Mouse (Mus musculus) cerebellum, adult 18-20 months (tissue): ENCODE results near the gene Fbxw11.
A peak's percentile ranks its signal among the peaks of the same experiment; 100 is the strongest.
"Not testable (repeated sequence)": the region's sequence is repeated elsewhere in the genome, so short reads cannot be mapped to it uniquely, and the experiment has no call there.

Experiments
- DNase-seq, 2 experiments: peaks; one replicate each; pipeline ENCODE4 v3.0.0; 2021

Gene Fbxw11

DNA sequence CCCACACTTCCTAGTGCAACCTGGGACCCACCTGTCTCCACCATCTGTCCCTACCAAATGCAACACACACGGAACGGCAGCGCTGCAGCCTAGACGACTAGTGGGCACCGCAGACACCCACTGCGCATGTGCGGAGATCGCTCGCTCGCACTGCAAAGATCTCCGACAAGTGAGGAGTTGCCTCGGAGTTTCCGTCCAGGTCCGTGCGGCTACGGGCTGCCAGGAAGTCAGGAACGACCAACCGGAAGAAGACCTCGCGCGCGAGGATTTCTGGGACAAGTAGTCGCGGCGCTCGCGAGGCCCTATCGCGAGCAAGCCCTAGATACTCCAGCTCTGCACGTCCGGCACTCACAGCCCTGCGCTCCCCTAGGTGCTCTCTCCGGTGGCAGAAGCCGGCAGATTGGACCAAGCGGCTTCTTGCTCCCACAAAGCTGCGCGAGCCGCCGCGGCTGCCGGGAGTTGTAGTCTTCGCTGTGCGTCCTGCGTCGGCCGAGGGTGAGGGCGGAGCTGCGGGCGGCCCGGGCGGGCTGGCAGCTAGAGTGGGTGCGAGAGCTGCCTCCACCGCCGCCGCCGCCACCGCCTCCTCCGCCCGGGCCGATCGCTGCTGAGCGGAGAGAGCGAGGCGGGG is at the start of gene Fbxw11:
Gene Fbxw11 (plus strand): TSS at position 476 of the 628 bp plus-strand sequence.
- DNase-seq: peak; percentile 96 to 97

DNA sequence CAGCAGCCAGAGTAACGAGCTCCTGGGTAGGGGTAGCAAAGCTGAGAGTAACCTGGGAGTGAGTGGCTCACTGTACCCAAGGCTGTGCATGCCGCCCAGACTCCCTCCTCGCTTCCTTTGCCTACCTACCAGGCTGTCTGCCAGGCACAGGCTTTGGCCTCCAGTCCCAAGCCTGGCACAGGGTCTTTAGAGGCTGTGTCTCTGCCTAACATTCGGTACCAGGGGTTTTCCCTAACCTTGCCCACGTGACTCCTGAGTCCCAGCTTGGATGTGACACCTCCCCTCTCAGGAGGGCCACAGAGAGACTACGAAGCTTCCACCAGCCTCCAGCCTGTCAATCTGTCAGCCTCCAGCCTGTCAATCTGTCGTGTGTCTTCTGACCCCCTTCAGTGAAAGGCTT is 49.4 kb upstream of the Fbxw11 start:
- DNase-seq: no peak

DNA sequence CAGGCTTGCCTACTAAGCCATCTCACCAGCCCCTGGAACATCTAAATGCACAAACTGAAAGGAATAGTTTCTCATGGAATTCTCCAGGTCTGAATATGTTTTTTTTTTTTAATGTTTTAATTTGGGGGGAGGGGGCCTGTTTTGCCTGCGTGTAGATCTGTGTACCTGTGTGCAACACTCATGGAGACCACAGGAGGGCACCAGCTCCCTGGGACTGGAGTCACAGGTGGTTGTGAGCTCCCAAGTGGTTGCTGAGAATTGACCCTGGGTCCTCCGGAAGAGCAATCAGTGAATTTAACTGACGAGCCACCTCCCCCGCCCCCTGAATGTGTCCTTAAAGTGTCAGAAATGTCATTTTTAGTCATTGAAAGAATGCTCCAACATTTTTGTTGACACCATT is 48.4 kb upstream of the Fbxw11 start:
- no peak for DNase-seq

DNA sequence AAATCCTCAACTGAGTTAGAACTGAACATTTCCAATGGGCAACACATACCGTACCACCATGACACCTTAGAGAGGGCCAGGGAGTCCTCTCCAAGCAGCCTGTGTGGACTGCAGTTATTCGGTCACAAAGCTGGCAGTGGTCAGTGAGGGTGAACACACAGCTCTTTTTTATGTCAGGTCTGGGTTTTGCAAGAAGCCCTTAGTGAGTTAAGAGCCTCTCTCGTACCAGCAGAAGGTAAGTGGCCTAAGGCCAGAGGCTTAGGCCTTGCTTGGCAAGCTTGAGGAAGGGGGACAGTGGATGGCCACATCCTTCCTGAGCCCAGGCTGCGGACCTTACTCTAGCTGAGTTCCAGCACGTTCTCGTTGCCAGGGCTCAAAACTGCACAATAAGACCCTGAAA is 42.2 kb upstream of the Fbxw11 start:
- no peak for DNase-seq

DNA sequence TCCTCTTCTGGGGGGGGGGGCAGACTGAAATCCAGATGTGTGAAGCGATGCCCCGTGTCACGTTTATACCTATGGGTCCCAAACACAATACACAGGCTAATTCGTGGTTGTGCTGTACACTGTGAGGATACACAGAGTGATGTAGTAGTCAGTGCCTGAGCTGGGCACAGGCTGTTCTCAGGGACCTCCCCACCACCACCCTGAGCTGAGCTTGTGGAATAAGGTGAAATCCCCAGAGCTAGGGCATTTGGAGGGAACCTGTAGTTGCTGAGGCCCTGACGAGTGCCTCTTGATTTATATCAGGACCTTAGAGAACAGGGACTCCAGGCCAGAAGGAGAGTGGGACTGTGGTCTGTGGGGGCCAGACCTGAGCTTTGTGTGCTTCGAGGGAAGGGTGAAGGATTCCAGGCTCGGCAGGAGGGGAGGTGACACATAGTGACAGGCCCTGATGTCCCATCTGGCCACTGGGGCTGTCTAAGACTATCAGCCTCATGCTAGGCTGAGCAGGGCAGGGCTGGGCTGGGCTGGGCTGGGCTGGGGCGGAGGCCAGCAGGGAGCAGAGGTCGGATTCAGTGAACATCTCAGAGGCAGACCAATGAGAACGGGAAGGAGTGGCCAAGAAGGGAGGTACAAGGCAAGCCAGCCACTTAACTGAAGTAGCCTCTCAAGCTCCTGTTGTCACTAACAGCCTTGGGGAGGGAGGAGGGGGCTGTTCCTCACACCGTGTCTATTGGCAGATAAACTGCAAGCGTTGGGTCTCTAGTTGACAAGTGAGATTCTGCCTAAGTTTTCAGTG is 40.8 kb upstream of the Fbxw11 start:
- no peak for DNase-seq

DNA sequence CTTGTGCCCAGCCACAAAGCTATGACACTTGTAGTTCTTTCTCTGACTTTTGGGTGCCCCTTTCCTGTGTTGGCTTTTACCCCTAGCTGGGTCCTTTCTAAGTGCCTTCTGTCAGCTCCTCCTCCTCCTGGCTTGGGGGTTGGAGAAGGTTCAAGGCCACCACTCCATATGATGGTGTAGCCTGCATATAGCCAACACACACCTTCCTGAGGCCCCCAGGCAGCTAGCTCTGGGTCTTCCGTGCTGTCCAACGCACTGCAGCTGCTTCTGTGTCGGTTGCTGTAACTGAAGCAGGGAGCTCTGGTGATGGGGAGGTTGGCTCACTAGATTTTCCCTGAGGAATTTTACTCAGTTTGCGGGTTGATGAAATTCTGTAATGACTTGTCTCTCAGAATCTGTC is 37.9 kb upstream of the Fbxw11 start:
- no peak for DNase-seq

DNA sequence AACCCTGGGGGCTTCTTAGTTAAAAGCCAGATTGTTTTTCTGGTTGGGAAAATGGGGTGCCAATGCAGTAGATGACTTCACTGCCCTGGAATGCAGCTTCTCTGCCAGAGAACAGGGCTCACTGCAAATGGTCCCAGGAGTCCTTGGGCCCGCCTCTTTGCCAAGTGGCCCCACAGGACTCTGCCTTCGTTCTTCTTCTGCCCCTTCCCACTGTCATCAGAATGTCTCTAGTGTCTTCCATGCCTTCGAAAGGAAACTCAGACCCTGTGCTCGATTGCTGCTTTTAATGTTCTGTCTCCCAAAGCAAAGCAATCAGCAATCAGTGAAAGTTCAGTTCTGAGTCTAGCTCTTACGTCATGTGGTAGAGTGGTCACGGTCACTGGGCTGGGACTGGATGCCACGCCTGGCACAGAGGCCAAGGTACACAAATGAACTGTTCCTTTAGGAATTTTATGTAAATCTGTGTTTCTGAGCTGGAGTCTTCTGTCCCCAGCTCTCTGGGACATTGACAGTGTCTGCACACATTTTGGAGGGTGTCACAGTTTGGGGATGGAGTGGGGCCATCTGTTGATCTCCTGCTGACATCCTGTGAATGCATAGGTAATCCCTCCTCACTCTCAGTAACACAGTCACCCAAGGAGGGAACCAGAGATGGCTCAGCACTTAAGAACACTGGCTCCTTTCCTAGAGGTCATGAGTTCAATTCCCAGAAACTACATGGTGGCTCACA is 37.2 kb upstream of the Fbxw11 start:
- DNase-seq: peak; percentile 62

DNA sequence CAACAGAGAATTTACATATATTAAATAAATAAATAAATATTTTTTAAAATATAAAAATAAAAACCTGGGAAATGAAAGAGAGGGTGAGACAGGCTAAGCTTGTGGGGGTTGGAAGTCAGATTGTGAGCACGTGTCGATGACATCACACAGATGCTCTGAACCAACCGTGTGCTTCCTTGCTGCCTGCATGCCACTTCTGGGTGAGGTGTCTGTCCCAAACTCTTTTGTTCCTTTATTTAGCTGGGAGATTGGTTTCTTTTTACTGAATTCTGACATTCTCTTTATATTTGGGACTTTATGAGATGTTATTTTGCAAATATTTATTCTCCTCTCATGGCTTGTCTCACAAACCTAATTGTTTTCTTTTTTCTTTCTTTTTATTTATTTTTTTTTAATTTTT is 36.6 kb upstream of the Fbxw11 start:
- DNase-seq: no peak

DNA sequence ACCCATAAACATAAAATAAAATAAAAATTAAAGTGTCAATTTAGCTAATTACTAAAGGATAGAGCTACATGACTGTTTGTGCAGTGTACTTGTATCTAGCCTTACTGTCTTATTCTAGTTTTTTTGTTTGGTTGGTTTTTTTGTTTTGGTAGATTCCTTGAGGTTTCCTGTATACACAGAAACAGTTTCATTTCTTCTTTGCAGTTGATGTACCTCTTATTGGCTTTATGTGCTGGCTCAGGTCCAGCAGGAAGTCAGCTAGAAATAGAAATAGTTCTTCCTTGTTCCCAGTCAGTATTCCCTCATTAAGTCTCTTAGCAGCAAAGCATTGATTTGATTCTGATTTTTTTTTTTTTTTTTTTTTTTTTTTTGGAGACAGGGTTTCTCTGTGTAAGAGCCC is 35.2 kb upstream of the Fbxw11 start:
- DNase-seq: peak in 1 of 2 experiments; percentile 16

DNA sequence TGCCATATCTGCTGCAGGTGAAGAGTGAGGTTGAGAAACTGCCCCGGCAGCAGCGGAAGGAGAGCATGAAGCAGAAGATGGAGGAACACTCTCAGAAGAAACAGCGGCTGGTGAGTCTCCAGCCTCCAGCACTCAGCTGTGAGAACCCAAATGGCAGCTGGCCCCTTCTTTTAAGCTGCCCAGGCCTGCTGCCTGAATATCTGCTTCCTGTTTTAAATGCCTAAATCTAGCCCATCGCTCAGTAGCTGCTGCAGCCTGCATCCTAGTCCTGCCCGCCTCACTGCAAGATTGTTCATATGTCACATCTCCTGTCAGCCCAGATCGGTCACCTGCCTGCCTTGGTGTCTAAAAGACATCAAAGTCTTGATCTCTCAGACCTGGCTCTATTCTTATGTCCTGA is 31.9 kb upstream of the Fbxw11 start:
- peak in 1 of 2 experiments; percentile 5 for DNase-seq

DNA sequence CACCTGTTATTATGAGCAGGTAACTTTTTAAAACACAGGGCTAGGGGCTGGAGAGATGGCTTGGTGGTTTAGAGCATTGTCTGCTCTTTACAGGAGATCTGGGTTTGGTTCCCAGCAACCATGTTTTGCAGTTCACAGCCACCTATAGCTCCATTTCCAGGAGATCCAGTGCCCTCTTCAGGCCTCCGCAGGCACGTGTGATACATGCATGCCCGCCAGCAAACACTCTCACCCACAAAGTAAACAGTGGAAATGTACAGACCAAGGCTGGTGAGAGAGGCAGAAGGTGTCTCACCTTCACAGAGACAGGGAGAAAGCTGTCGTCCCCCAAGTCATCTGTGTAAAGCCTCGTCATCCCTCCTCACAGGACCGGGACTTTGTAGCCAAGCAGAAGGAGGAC is 30.2 kb upstream of the Fbxw11 start:
- no peak for DNase-seq

DNA sequence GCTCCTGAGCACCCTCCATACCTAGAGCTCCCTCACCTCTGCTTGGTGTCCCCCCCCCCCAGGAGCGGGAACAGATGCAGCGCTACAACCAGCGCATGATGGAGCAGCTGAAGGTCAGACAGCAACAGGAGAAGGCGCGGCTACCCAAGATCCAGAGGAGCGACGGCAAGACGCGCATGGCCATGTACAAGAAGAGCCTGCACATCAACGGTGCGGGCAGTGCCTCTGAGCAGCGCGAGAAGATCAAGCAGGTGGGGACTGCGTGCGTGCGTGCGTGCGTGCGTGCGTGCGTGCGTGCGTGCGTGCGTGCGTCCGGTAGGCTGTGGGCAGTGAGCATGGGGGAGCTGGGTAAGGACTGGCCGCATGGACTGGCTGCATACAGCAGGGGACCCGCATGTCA is 28.1 kb upstream of the Fbxw11 start:
- DNase-seq: peak in 1 of 2 experiments; percentile 5

DNA sequence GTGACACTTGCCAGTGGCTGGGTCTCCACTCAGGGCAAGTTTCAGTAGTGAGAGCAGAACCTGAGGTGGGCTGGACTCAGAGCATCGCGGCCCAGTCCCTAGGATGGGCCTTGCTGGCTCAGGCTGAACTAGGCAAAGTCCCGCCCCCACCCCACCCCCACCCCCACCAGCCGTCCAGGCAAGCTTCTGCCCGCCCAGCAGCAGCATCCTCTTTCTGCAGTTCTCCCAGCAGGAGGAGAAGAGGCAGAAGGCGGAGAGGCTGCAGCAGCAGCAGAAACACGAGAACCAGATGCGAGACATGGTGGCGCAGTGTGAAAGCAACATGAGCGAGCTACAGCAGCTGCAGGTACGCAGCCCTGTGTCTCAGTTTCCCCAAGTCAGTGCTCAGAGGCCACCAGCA is 27.0 kb upstream of the Fbxw11 start:
- peak; percentile 13 to 36 for DNase-seq

DNA sequence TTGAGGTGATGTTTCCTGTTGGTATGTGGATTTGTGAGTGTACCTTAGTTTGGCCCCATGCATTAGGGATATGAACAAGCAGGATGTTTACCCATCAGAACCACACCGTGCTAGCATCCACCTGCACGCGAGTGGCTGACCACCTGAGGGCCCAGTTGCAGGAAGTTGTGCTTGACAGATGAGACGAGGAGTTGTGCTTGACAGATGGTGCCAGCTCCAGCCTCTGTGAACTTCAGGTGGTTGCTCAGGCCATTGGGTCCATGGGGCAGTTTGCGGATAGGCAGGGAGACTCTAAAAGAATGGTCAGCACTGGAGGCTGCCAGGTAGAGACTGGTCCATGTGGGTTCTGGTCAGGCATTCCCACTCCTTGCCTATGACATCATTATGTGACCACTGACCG is 26.4 kb upstream of the Fbxw11 start:
- peak; percentile 14 to 39 for DNase-seq

DNA sequence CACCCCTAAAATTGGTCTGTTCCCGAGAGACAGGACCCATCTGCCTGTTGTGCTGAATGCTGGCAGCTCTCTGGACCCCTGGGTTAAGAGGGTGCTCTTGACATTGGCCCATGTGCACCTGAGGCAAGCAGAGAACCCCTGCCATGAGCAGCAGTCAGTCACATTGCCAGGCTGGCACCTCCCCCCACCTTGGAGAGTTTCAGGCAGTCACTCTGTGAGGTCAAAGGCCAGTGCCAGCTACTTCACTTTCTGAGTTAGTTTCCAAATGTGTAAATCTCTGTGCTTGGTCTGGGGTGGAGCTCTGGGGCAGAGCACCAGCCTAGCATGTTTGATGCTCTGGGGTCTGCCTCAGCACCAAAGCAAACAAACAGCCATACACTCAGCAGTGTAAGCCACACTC is 24.5 kb upstream of the Fbxw11 start:
- DNase-seq: peak; percentile 23 to 36

DNA sequence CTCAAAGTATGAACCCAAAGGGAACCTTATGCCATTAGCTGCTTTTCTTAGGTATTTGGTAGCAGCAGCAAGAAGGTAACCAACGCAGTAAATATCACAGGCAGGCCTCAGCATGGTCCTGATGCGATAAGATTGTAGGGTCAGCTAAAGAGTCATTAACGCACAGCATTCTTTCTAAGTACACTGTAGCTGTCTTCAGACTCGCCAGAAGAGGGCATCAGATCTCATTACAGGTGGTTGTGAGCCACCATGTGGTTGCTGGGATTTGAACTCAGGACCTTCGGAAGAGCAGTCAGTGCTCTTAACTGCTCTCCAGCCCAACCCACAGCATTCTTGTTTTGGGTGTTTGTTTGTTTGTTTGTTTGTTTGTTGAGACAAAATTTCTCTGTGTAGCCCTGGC is 23.9 kb upstream of the Fbxw11 start:
- not testable (repeated sequence) for DNase-seq

DNA sequence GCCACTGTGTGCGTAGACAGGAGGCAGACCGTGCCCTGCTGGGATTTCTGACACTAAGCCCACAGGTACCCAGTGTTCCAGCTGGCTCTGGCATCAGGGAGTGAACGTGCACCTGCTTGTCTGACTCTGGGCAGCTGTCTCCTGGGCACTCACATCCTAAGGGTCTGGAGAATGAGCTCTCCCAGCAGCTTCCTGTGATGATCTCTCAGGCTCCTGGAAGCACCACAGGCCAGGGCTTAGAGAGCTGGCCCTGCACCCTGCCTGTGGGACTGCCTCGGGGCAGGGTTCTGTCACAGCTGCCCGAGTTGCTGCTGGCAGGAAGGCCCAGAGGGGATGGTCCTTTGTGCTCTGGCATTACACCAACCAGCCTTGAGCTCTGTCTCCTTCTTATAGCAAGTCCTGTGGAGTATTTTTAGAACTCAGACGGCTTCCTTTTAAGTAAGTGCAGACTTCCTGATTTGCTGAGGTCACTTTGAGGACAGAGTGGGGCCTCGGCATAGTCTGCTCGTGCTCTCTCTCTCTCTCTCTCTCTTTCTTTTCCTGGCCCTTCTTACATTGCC is 23.2 kb upstream of the Fbxw11 start:
- DNase-seq: peak; percentile 29 to 49

DNA sequence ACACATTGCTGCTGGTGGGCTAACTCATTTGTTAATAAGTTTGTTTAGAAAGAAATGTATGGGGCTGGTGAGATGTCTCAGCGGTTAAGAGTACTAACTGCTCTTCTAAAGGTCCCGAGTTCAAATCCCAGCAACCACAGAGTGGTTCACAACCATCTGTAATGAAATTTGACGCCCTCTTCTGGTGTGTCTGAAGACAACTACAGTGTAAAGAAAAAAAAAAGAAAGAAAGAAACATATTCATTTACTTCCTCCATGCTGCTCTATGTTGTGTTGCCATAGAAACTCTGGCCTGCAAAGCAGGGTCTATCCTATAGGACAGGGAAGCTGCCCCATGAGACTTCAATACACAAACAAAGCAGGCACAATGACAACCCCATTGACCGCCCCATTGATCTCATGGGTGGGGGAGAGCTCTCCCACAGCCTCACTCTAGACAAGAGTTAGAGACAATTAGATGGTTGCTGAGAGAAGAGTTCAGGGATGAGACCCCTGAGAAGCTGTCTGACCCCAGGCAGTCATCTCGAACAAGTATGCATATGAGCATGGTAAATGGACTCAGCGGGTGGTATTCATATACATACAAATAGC is 22.6 kb upstream of the Fbxw11 start:
- no peak for DNase-seq

DNA sequence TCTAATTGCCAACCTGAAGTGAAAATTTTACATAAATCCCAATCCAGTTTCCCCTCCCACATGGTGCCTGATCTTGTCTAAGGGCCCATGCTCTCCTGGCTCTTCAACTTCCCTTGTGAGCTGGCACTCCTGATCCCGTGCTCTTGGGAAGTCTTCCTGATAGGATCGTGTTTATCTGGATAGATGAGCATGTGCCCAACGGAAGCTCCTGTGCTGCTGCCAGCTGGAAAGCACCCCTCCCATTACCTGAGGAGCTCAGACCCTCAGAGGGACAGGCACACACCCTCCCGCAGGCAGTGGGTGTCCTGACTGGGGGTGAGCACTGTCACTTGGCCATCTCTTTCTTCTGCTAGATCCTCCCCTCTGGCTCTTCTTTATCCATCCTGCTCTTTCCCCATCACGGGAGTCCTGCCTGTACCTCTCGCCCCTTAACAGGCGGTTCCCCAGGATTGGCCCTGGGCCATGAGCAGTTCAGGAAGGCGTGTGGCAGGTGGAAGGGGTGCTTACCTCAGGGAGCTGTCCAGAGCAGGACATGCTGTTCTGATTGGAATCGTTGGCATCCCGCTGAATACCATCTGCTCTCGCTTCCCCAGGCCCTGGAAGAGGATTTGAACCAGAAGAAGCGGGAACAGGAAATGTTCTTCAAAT is 20.6 kb upstream of the Fbxw11 start:
- peak; percentile 97 for DNase-seq

DNA sequence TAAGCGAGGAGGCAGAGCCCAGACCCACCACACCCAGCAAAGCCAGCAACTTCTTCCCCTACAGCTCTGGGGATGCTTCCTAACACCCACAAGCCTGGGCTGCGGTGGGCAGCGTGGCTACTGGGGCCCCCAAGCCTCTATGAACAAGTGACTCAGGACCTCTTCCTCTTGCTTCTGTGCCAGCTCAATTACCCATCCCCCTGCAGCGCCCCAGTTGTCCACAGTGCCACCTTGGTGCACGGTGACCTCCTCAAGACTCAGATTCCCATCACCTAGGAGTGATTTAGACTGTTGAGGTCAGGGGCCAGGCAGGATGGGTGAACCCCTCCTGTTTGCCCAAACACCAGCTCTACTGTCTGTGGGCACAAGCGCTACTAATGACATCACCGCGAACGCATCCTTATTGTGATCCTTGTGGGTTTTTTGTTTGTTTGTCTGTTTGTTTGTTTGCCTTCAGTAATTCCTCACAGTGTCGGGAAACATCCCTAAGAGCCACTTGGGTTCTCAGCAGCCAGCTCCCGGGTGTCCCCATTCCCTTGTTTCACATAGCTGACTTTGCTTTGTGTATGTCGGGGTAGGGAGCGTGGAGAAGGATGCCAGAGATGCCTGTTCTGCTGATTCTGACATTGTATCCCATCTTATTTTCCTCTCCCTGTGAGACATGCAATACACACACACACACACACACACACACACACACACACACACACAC is 19.9 kb upstream of the Fbxw11 start:
- DNase-seq: peak in 1 of 2 experiments; percentile 71

DNA sequence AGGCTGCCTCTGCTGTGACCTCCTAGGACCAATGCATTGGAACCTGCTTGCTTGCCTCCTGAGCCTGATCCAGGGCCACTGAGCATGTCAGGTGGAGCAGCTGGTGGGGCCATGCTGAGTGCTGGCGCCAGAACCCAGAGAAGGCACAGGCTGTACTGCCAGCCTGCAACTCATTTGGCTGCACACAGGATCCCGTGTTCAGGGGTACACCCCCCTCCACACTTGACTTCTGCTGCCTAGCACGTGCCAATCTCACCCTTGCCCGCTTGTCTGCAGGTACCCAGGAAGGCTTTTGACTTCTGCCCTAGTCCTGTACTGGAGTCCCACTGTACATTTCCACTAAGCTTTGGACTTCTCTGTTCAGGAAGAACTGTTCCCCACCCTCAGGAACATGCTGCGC is 19.3 kb upstream of the Fbxw11 start:
- peak; percentile 97 for DNase-seq

DNA sequence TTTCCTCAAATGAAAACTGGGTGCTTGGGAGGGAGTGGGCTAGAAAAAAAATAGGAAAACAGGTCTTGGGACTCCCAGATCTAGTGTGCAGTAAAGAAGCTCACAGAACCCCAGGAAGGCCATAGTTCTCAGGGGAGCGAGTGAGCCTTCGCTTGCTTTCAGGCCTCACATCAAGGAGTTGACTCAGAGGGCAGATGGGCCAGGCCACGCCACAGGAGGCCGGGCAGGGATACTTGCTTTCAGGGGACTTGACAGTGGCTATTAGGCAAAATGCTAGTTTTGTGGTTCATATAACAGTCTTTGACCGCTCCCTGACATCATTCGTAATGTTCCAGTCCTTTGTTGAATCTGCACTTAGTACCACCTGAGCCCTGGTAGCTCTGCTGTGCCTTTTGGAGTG is 18.6 kb upstream of the Fbxw11 start:
- peak; percentile 56 to 65 for DNase-seq
